Mouse (Mus musculus) cerebellum, postnatal 4 days (tissue): ENCODE measurements around the gene 4931440F15Rik.
"Not testable (repeated sequence)": the region's sequence is repeated elsewhere in the genome, so short reads cannot be mapped to it uniquely, and the experiment has no call there.

Experiments used
- DNase-seq, 2 experiments: peaks; one replicate each; pipeline ENCODE4 v3.0.0; 2022; ENCODE audit warnings: low spot score in 2 of 2, mixed read lengths in 1 of 2

The 4931440F15Rik gene

GRCm38 (mm10) chr11:29825271-29825718, at the start of gene 4931440F15Rik:
Gene 4931440F15Rik, minus strand, starts transcription at chr11:29825668.
- DNase-seq, result not testable (repeated sequence)

DNA sequence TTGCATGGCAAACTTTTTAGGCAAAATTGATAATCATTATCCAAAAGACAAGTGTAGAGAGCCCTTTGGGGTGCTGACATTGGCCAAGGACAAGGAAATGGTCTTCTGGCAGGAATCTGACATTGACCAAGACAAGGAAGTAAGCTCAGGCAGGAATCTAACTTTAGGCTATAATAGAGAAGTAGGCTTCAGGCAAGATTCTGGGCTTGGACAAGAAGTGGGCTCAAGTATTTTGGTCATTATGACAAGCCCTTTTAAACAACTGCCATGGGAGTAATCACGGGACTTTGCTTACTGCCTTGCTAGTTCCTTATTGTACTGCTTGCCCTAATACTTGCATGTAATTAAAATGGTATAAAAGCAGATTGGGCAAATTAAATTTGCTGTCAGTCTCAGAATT, 49.3 kb upstream of the 4931440F15Rik start:
- not testable (repeated sequence) for DNase-seq

DNA sequence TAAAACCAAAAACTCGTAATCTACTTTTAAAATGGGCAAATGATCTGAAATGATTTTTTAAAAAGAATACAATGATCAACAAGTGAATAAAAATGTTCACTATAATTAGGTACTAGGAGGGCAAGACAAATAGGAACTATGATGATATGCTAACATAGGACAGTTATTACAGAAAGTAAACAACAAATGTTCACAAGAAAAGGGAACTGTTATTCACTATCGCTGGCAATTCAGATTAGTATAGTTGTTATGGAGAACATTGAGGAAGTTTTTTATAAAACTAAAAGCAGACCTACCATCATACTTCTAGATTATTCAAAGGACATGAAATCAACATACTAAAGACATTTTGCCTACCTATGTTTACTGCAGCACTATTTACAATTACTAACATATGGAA, 44.7 kb upstream of the 4931440F15Rik start:
- no peak for DNase-seq

DNA sequence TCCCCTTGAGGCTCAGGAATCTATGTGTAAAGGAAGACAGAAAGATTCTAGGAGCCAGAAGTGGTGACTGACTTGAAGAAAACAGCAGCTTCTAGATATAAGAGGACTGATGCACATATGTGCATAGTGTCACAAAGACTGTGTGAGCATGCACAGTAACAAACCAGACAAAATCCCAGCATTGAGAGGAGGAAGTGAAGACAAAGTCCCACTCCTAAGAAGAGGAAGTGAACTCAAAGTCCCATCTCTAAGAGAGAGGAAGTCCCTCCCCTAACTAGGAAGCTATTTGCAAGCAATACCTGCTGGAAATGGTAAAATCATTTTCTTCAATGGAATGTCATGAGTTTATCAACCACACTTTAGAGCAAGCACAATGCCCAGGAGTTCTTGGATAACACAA, 38.8 kb upstream of the 4931440F15Rik start:
- no peak for DNase-seq

- peak in 1 of 2 experiments; percentile 36 for DNase-seq
Observed at GRCm38 (mm10) chr11:29861750-29862397, 36.4 kb upstream of the 4931440F15Rik start.

DNA sequence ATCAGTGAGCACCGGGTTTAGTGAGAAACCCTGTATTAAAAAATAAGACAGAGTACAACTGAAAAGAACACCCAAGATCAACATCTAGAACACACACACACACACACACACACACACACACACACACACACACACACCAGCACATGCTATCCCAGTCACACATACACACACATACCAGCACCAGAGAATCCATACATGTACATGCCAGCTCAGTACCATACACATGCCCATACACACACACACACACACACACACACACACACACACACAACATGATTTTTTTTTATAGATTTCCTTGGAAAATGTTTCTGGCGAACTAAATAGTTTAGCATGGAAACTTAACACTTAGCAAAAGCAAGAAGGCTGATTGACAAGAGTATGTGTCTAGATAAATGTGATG, 35.6 kb upstream of the 4931440F15Rik start:
- DNase-seq, result no peak

- no peak for DNase-seq
Observed at GRCm38 (mm10) chr11:29840606-29841227, 15.2 kb upstream of the 4931440F15Rik start.

GRCm38 (mm10) chr11:29839781-29840180, 14.3 kb upstream of the 4931440F15Rik start:
- no peak for DNase-seq

GRCm38 (mm10) chr11:29837066-29837465, 11.6 kb upstream of the 4931440F15Rik start:
- no peak for DNase-seq

GRCm38 (mm10) chr11:29827729-29828128, 2.3 kb upstream of the 4931440F15Rik start:
- DNase-seq, result no peak

DNA sequence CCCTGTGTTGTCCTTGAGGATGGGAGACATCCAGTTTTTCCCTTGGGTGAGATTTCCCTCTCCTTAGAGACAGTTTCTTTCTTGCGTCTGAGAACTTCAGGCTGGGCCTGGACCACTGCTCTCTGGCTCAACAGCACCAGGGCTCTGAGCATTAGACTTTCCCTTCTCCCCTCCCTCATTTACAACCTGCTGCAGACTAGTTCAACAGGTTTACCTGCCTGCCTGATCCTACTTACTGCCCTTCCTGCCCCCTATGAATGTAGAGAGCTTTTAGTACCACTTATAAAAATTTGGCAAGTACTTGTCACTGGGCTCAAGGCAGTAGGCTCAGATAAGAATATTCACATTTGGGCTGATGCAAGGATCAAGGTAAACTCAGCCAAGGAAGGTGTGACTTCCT, 533 bp upstream of the 4931440F15Rik start:
- no peak for DNase-seq

DNA sequence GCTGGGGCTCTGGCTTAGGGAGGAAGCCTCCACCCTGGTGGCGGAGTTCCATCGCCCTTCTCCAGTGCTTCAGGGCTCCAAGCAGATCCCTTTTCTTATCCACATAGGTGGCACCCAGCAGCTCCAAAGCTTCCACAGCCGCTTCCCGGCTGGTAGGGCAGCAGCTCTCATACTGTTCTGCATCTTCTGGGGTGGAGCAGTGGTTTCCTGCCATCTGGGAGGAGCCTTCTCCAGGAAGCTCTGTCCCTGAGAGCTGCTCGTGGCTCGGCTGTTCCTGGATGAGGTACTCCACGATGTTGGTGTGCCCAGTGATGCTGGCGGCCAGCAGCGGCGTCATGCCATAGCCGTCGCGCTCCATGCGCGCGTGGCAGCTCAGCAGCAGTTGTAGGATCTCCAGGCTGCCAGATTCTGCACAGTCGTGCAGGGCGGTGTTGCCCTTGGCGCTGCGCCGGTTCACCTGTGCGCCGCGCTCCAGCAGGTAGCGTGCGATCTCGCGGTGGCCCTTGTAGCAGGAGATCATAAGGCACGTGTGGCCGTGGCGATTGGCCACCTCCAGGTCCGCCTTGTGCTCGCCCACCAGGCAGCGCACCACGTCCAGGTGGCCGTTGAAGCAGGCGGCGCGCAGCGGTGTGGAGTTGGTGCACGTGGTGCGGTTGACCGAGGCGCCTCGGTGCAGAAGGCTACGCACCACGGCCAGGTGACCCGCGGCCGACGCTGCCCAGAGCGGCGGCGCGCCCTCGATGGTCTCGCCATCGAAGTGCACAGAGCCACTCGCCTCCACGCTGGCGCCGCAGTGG, 796 bp downstream of the 4931440F15Rik start:
- not testable (repeated sequence) for DNase-seq

GRCm38 (mm10) chr11:29823141-29823540, 2.3 kb downstream of the 4931440F15Rik start:
- DNase-seq, result no peak

DNA sequence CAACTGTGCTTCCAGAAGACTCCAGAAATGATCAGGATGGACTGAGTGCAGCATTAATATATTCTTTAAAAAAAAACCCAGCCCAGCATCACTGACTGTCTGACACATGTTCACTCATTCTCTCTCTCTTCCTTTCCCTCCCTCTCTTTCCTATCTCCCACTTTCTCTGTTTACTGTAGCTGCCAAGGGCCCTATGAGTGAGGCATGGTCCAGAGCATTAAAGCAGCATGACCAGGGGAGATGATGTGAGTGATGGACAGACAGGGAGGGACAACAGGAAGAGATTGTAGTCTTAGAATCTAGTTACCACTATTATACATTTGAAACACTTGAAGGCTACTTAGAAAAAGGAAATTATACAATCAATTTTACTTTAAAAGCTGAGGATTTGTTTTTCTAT, 9.8 kb downstream of the 4931440F15Rik start:
- no peak for DNase-seq

GRCm38 (mm10) chr11:29815261-29815660, 10.2 kb downstream of the 4931440F15Rik start:
- no peak for DNase-seq

GRCm38 (mm10) chr11:29813267-29813666, 12.2 kb downstream of the 4931440F15Rik start:
- no peak for DNase-seq

GRCm38 (mm10) chr11:29812475-29812874, 13.0 kb downstream of the 4931440F15Rik start:
- no peak for DNase-seq

- no peak for DNase-seq
Observed at GRCm38 (mm10) chr11:29810324-29810723, 15.1 kb downstream of the 4931440F15Rik start.

GRCm38 (mm10) chr11:29808981-29809589, 16.4 kb downstream of the 4931440F15Rik start:
- no peak for DNase-seq

DNA sequence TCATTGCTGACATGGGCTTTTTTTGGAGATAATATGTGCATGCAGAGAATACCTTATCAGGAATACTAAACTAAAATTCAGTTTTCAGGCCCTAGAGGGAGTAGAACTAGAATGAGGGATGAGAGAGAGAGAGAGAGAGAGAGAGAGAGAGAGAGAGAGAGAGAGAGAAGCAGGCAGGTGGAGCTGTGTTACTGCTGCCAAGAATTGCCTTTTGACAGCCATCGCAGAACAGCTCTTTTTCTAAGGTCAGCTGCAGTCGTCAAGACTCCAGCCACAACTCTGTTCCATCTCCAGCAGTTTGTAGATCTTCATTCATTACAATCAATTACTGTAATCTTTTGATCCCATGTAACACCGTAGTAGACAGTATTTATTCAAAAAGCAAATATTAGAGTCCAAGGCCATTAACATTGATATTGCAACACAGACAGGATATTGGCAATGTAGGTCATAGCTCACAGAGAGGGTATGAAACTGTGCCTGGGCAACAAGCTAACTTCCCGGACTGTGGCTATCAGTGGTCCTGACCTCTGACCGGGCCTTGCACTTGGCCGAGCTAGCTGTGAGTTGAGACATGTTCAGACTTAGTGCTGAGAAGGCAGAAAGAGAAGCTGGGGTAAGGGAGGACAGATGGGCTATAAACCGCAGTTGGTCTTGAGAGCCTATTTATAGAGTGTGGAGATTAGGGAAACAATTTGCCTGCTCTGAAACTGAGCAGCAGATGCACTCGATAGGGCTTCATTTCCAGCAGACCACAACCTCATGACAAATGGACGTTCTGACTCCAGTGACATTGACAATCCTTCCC, 17.1 kb downstream of the 4931440F15Rik start:
- no peak for DNase-seq

DNA sequence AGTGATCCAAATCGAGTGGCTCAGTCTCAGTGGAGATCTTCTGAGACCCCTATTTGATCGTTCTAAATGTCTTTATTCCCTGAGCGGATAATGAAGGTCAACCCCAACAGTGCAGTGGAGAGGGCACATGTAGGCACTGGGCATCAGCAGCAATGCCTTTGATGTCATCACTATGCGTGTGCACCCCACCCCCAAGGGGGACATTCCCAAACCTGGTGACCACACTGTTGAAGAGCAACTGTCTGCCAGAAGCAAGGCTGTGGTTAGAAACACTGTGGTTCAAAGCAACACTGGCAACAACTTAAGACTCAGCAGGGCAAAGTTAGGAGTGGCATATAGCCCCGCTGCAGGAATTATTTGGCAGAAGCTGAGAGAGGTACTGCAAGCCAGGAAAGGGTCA, 18.1 kb downstream of the 4931440F15Rik start:
- DNase-seq, result no peak
